Mouse (Mus musculus) embryo, embryonic 10.5 days (tissue): ENCODE measurements around the gene Tnik.

Source experiments
- DNase-seq: peaks from one replicate; pipeline ENCODE4 v3.0.0-alpha.2; 2015; ENCODE audit warnings: low spot score

Gene Tnik

GRCm38 (mm10) chr3:28485716-28486115 is 222.7 kb downstream of the Tnik start:
- no peak for DNase-seq

GRCm38 (mm10) chr3:28487418-28487817 is 224.4 kb downstream of the Tnik start:
- DNase-seq = no peak

GRCm38 (mm10) chr3:28491085-28492041 is 228.3 kb downstream of the Tnik start:
- peak; percentile 51 for DNase-seq

- no peak for DNase-seq
These were observed 233.9 kb downstream of the Tnik start for GRCm38 (mm10) chr3:28496806-28497502.

GRCm38 (mm10) chr3:28497503-28497857 is 234.5 kb downstream of the Tnik start:
- DNase-seq = no peak

GRCm38 (mm10) chr3:28502697-28503096 is 239.7 kb downstream of the Tnik start:
- no peak for DNase-seq

GRCm38 (mm10) chr3:28509337-28509935 is 246.4 kb downstream of the Tnik start:
- DNase-seq = no peak

- peak; percentile 21 for DNase-seq
These were observed 260.0 kb downstream of the Tnik start for GRCm38 (mm10) chr3:28523004-28523482.

- no peak for DNase-seq
These were observed 260.6 kb downstream of the Tnik start for GRCm38 (mm10) chr3:28523541-28524165.

- no peak for DNase-seq
These were observed 261.5 kb downstream of the Tnik start for GRCm38 (mm10) chr3:28524562-28524961.

GRCm38 (mm10) chr3:28526671-28527070 is 263.7 kb downstream of the Tnik start:
- no peak for DNase-seq

GRCm38 (mm10) chr3:28527231-28527630 is 264.2 kb downstream of the Tnik start:
- DNase-seq = no peak

GRCm38 (mm10) chr3:28529548-28529947 is 266.5 kb downstream of the Tnik start:
- no peak for DNase-seq

- DNase-seq = no peak
These were observed 268.4 kb downstream of the Tnik start for GRCm38 (mm10) chr3:28531294-28531956.

GRCm38 (mm10) chr3:28532666-28533065 is 269.7 kb downstream of the Tnik start:
- no peak for DNase-seq

GRCm38 (mm10) chr3:28540121-28540520 is 277.1 kb downstream of the Tnik start:
- no peak for DNase-seq

GRCm38 (mm10) chr3:28542941-28543340 is 279.9 kb downstream of the Tnik start:
- DNase-seq = no peak

GRCm38 (mm10) chr3:28543380-28543984 is 280.5 kb downstream of the Tnik start:
- peak; percentile 43 for DNase-seq

GRCm38 (mm10) chr3:28544345-28544869 is 281.4 kb downstream of the Tnik start:
- DNase-seq = no peak

GRCm38 (mm10) chr3:28547965-28548730 is 285.1 kb downstream of the Tnik start:
- DNase-seq = no peak
